Mouse (Mus musculus) MEL (cell line): ENCODE measurements around the gene Ppp1r15a. TPM values are rescaled to one million over a fixed set of nuclear protein-coding genes. Genes with fewer than 3 reads are reported as not detected.

Source experiments
- DNase-seq: peaks from one replicate; pipeline ENCODE4 v3.0.0; 2011; ENCODE audit warnings: low read depth, low spot score
- H3K27ac ChIP-seq: 2 replicates; pipeline ENCODE4 v1.5.1; 2012; ENCODE audit warnings: low read depth, mild to moderate bottlenecking, control low read depth, low read length, moderate library complexity; ENCODE audit not compliant: control insufficient read depth
- H3K27me3 ChIP-seq, 2 experiments: fragments of 150-350 bp in 1 of 2; sonication (generic) in 1 of 2; 2 replicates each; pipeline ENCODE4 v1.6.1; 2012; ENCODE audit warnings: low read length in 2 of 2, mild to moderate bottlenecking in 2 of 2, improper control_type of control experiment in 1 of 2, moderate library complexity in 1 of 2; ENCODE audit not compliant: insufficient read depth in 2 of 2, control insufficient read depth in 1 of 2
- H3K36me3 ChIP-seq, 2 experiments: 2 replicates each; pipeline ENCODE4 v1.6.1; 2012 to 2014; ENCODE audit warnings: low read length in 2 of 2, improper control_type of control experiment in 1 of 2, inconsistent platforms in 1 of 2, mild to moderate bottlenecking in 1 of 2; ENCODE audit not compliant: insufficient read depth in 2 of 2, control insufficient read depth in 1 of 2
- H3K4me1 ChIP-seq, 2 experiments: fragments of 150-350 bp in 1 of 2; sonication (generic) in 1 of 2; 2 replicates each; pipeline ENCODE4 v1.6.1; 2012; ENCODE audit warnings: low read length in 2 of 2, improper control_type of control experiment in 1 of 2, mild to moderate bottlenecking in 1 of 2; ENCODE audit not compliant: insufficient read depth in 2 of 2, control insufficient read depth in 1 of 2
- H3K4me3 ChIP-seq, 2 experiments: fragments of 150-350 bp in 1 of 2; sonication (generic) in 1 of 2; 2 replicates each; pipeline ENCODE4 v1.5.1; 2012; ENCODE audit warnings: low read depth in 2 of 2, low read length in 2 of 2, mild to moderate bottlenecking in 2 of 2, moderate library complexity in 2 of 2, control low read depth in 1 of 2, improper control_type of control experiment in 1 of 2; ENCODE audit not compliant: control insufficient read depth in 1 of 2, insufficient read depth in 1 of 2
- H3K79me2 ChIP-seq: 2 replicates; pipeline ENCODE4 v1.6.1; 2012; ENCODE audit warnings: mild to moderate bottlenecking, low read length, moderate library complexity; ENCODE audit not compliant: control insufficient read depth, poor library complexity, insufficient read depth
- H3K9ac ChIP-seq: 2 replicates; pipeline ENCODE4 v1.6.1; 2012; ENCODE audit warnings: low read depth, mild to moderate bottlenecking, control low read depth, low read length, moderate library complexity; ENCODE audit not compliant: control insufficient read depth, poor library complexity, severe bottlenecking
- H3K9me3 ChIP-seq: fragments of 150-350 bp; sonication (generic); replicated peaks from 2 replicates; pipeline ENCODE4 v1.6.1; 2012; ENCODE audit warnings: mild to moderate bottlenecking, low read length, improper control_type of control experiment, moderate library complexity; ENCODE audit not compliant: insufficient read depth
- CTCF ChIP-seq, 3 experiments: IDR thresholded peaks in 2 of 3; conservative IDR thresholded peaks in 1 of 3; 2 replicates each; pipeline ENCODE4 v1.5.1; 2011 to 2012; ENCODE audit warnings: low read length in 3 of 3, low read depth in 2 of 3, mild to moderate bottlenecking in 2 of 3, improper control_type of control experiment in 1 of 3, inconsistent platforms in 1 of 3, mixed read lengths in 1 of 3, moderate library complexity in 1 of 3; ENCODE audit not compliant: control insufficient read depth in 1 of 3, insufficient read depth in 1 of 3, poor library complexity in 1 of 3, severe bottlenecking in 1 of 3
- E2F4 ChIP-seq: IDR thresholded peaks from 2 replicates; pipeline ENCODE4 v1.6.1; 2011; ENCODE audit warnings: low read depth, low read length, improper control_type of control experiment, borderline replicate concordance
- EP300 ChIP-seq, 2 experiments: IDR thresholded peaks; 2 replicates each; pipeline ENCODE4 v1.6.1; 2011; ENCODE audit warnings: improper control_type of control experiment in 2 of 2, low read length in 2 of 2, low read depth in 1 of 2, mild to moderate bottlenecking in 1 of 2
- GATA1 ChIP-seq: IDR thresholded peaks from 2 replicates; pipeline ENCODE4 v1.6.1; 2011; ENCODE audit warnings: low read depth, low read length, improper control_type of control experiment
- HCFC1 ChIP-seq: IDR thresholded peaks from 2 replicates; pipeline ENCODE4 v1.6.1; 2012; ENCODE audit warnings: low read depth, mild to moderate bottlenecking, inconsistent platforms, low read length, improper control_type of control experiment, moderate library complexity
- MAFK ChIP-seq: IDR thresholded peaks from 2 replicates; pipeline ENCODE4 v1.6.1; 2011; ENCODE audit warnings: low read depth, mild to moderate bottlenecking, low read length, improper control_type of control experiment, borderline replicate concordance
- MEF2A ChIP-seq: IDR thresholded peaks from 2 replicates; pipeline ENCODE4 v1.6.1; 2014; ENCODE audit warnings: low read depth, mild to moderate bottlenecking, inconsistent platforms, low read length, improper control_type of control experiment; ENCODE audit not compliant: poor library complexity, insufficient replicate concordance, severe bottlenecking; ENCODE audit errors: extremely low read depth
- MXI1 ChIP-seq: IDR thresholded peaks from 2 replicates; pipeline ENCODE4 v1.6.1; 2011; ENCODE audit warnings: mild to moderate bottlenecking, low read depth, low read length, improper control_type of control experiment
- NELFE ChIP-seq: IDR thresholded peaks from 2 replicates; pipeline ENCODE4 v1.6.1; 2011; ENCODE audit warnings: low read depth, low read length, improper control_type of control experiment
- POLR2A ChIP-seq, 2 experiments: IDR thresholded peaks; 2 replicates each; pipeline ENCODE4 v1.6.1; 2011 to 2012; ENCODE audit warnings: low read length in 2 of 2, mild to moderate bottlenecking in 2 of 2, control low read depth in 1 of 2, improper control_type of control experiment in 1 of 2, low read depth in 1 of 2, moderate library complexity in 1 of 2; ENCODE audit not compliant: control insufficient read depth in 1 of 2, insufficient read depth in 1 of 2, poor library complexity in 1 of 2
- POLR2AphosphoS2 ChIP-seq: IDR thresholded peaks from 2 replicates; pipeline ENCODE4 v1.6.1; 2011; ENCODE audit warnings: low read length, improper control_type of control experiment
- RAD21 ChIP-seq: IDR thresholded peaks from 2 replicates; pipeline ENCODE4 v1.6.1; 2011; ENCODE audit warnings: mild to moderate bottlenecking, low read depth, low read length, improper control_type of control experiment
- RCOR1 ChIP-seq: IDR thresholded peaks from 2 replicates; pipeline ENCODE4 v1.6.1; 2012; ENCODE audit warnings: low read depth, mild to moderate bottlenecking, inconsistent platforms, low read length, improper control_type of control experiment
- SMC3 ChIP-seq: IDR thresholded peaks from 2 replicates; pipeline ENCODE4 v1.6.1; 2011; ENCODE audit warnings: low read depth, low read length, improper control_type of control experiment
- TAL1 ChIP-seq: IDR thresholded peaks from 2 replicates; pipeline ENCODE4 v1.6.1; 2012; ENCODE audit warnings: mild to moderate bottlenecking, inconsistent platforms, low read length, moderate library complexity, mixed read lengths
- TBP ChIP-seq: IDR thresholded peaks from 2 replicates; pipeline ENCODE4 v1.8.0; 2011; ENCODE audit warnings: low read depth, low read length, improper control_type of control experiment
- USF1 ChIP-seq: IDR thresholded peaks from 2 replicates; pipeline ENCODE4 v1.6.1; 2014; ENCODE audit warnings: low read depth, mild to moderate bottlenecking, inconsistent platforms, low read length, improper control_type of control experiment, moderate library complexity
- ZC3H11A ChIP-seq: IDR thresholded peaks from 2 replicates; pipeline ENCODE4 v1.6.1; 2012; ENCODE audit warnings: low read depth, mild to moderate bottlenecking, inconsistent platforms, low read length, improper control_type of control experiment
- ZKSCAN1 ChIP-seq: IDR thresholded peaks from 2 replicates; pipeline ENCODE4 v1.6.1; 2012; ENCODE audit warnings: low read depth, mild to moderate bottlenecking, inconsistent platforms, low read length, improper control_type of control experiment, moderate library complexity
- ZNF384 ChIP-seq: IDR thresholded peaks from 2 replicates; pipeline ENCODE4 v1.6.1; 2012; ENCODE audit warnings: low read depth, mild to moderate bottlenecking, inconsistent platforms, low read length, improper control_type of control experiment
- polyA plus RNA-seq, 2 experiments: library from polyadenylated mRNA; stranded (reverse) in 1 of 2; unstranded in 1 of 2; fragments of >175 nt in 1 of 2; fragments of >200 nt in 1 of 2; gene quantifications; 2 replicates each; pipeline versions ENCODE4 v1.2.1 to v1.2.4; 2012; ENCODE audit warnings: low replicate concordance in 2 of 2, low read depth in 1 of 2; ENCODE audit not compliant: insufficient read length in 2 of 2, insufficient read depth in 1 of 2, missing spikeins in 1 of 2
- total RNA-seq: library from RNA; depleted of rRNA; stranded (reverse); fragments of 300-350 nt; gene quantifications from 2 replicates; pipeline ENCODE4 v1.2.3, GENCODE M21; 2012

Ppp1r15a gene
- total and polyA plus RNA-seq, 3 experiments: 27.0 to 78.0 TPM; not detected in 1

GRCm38 (mm10) chr7:45508561-45508960, 17.5 kb downstream of the Ppp1r15a start (continued):
- TF ChIP-seq MEF2A: no peak
- peak; percentile 61 for TF ChIP-seq TAL1
- no peak for TF ChIP-seq ZKSCAN1
- TF ChIP-seq MXI1: peak; percentile 73; the same call in 1 of the 2 replicates
- peak; percentile 86 for TF ChIP-seq TBP
- TF ChIP-seq ZC3H11A: 0 out of 2 replicates have a peak, but pooled peaks have one; percentile 15
- TF ChIP-seq E2F4: 0 out of 2 replicates have a peak, but pooled peaks have one; percentile 43
- peak; percentile 45 to 82; a peak in 3 of 4 replicates for TF ChIP-seq POLR2A (IDR thresholded peaks at IDR 0.05; ENCODE audit: control insufficient read depth in 1 of 2, insufficient read depth in 1 of 2, low read depth in 1 of 2, low read length in 2 of 2, poor library complexity in 1 of 2)
- peak; percentile 93 for TF ChIP-seq USF1
- no peak for TF ChIP-seq ZNF384

- H3K36me3 ChIP-seq: peaks cover 8 to 16% of the 10 kb centered on the region in 2 experiments
- DNase-seq: peak; percentile 55
- H3K4me3 ChIP-seq: no peak overlapping the region
- H3K4me1 ChIP-seq: peaks cover 7 to 10% of the 10 kb centered on the region in 2 experiments
- H3K79me2 ChIP-seq: peaks cover 26% of the 10 kb centered on the region
- peak overlapping the region; percentile 95 for H3K27ac ChIP-seq
- no peaks in the 10 kb centered on the region for H3K9me3 ChIP-seq
- no peak for TF ChIP-seq GATA1
- TF ChIP-seq USF1: no peak
- TF ChIP-seq RCOR1: no peak
- TF ChIP-seq MAFK: no peak
- TF ChIP-seq NELFE: no peak
- TF ChIP-seq ZKSCAN1: no peak
- TF ChIP-seq MXI1: no peak
- TF ChIP-seq, all 39 proteins: peak for 0
- H3K9ac ChIP-seq: no peak overlapping the region; the same call in 1 of the 2 replicates
- H3K27me3 ChIP-seq: no peaks in the 10 kb centered on the region
Observed at GRCm38 (mm10) chr7:45507583-45507982, 18.5 kb downstream of the Ppp1r15a start.

DNA sequence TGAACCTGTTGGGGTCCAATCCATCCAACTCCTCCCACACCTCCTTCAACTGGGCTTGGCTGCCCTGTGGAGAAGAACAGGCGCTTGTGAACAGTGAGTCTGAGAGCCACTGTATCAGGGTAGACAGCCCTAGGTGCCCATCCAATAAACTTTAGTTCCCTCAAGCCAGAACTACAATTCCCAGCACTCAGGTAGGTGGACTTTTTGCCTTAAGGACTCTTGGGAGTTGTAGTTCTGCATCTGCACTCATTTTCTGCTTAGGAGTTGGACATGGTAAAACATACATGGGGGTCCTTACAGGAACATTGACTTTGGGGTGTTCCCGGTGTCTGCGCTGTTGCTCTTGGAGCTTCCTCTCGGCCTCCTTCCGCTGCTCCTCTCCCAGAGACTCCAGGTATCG, 27.6 kb downstream of the Ppp1r15a start:
- no peak overlapping the region for H3K9ac ChIP-seq
- H3K9me3 ChIP-seq: no peaks in the 10 kb centered on the region
- TF ChIP-seq CTCF (IDR thresholded peaks at IDR 0.05 in 2 of 3, conservative IDR thresholded peaks at IDR 0.05 in 1 of 3; ENCODE audit: control insufficient read depth in 1 of 3, insufficient read depth in 1 of 3, low read depth in 2 of 3, low read length in 3 of 3, poor library complexity in 1 of 3, severe bottlenecking in 1 of 3): no peak
- no peak for TF ChIP-seq EP300 (IDR thresholded peaks at IDR 0.05; ENCODE audit: low read depth in 1 of 2, low read length in 2 of 2)
- peak; percentile 74 for TF ChIP-seq HCFC1
- no peak for TF ChIP-seq TAL1
- TF ChIP-seq POLR2AphosphoS2: no peak
- TF ChIP-seq SMC3: no peak
- no peak for TF ChIP-seq RAD21
- no peak for TF ChIP-seq ZC3H11A
- no peak overlapping the region for H3K4me3 ChIP-seq
- no peak for DNase-seq
- H3K79me2 ChIP-seq: no peaks in the 10 kb centered on the region
- H3K36me3 ChIP-seq: peaks cover 0 to 2% of the 10 kb centered on the region in 2 experiments; a peak in 2 of 4 replicates
- H3K4me1 ChIP-seq: no peaks in the 10 kb centered on the region
- H3K27ac ChIP-seq: no peak overlapping the region
- H3K27me3 ChIP-seq: no peaks in the 10 kb centered on the region
